ENCODE assay signal across 33 mouse cellular contexts in genomic region chr2:92819586-92819985, GRCm38 (mm10).
"Had no signal": no experiment of that assay in that cellular context is flagged by ENCODE, and none has a peak within 500 bp of the region (broad histone marks: within the 10 kb centered on the region; RNA-seq: fewer than 3 reads in every experiment).

No protein-coding gene starts in this region.

- H3K27ac ChIP-seq: heart, embryonic 13.5 days; heart, embryonic 15.5 days; hindbrain, embryonic 10.5 days; hindbrain, embryonic 12.5 days; hindbrain, embryonic 13.5 days; hindbrain, embryonic 14.5 days; hindbrain, embryonic 15.5 days; hindbrain, postnatal 0 days; intestine, embryonic 15.5 days; kidney, embryonic 15.5 days; kidney, postnatal 0 days; layer of hippocampus, adult 2 months had no signal

- DNase-seq: heart, postnatal 10 days; heart, postnatal 14 days; heart, postnatal 36 days; heart, postnatal 4 days; kidney, adult 11 months; kidney, adult 18-20 months; kidney, adult 2 months; kidney, adult 8-10 months; kidney, adult 9 months; kidney, postnatal 10 days; kidney, postnatal 14 days; kidney, postnatal 25 days; kidney, postnatal 36 days; kidney, postnatal 4 days; layer of hippocampus, adult 9-11 months; layer of hippocampus, postnatal 36 days had no signal

- H3K4me3 ChIP-seq: heart, embryonic 12.5 days; heart, embryonic 13.5 days; heart, embryonic 15.5 days; hindbrain, embryonic 10.5 days; hindbrain, embryonic 12.5 days; hindbrain, embryonic 13.5 days; hindbrain, embryonic 15.5 days; intestine, embryonic 15.5 days; kidney, embryonic 15.5 days; layer of hippocampus, adult 2 months had no signal

- ATAC-seq: hindbrain, embryonic 16.5 days; hindbrain, postnatal 0 days; inflammation-experienced regulatory T-cells, adult 6 months; intestine, embryonic 15.5 days; intestine, embryonic 16.5 days; intestine, postnatal 0 days had no signal
